9 mouse cellular contexts compared by ENCODE assay signal in genomic region chr12:16634075-16634813, GRCm38 (mm10). TPM values are rescaled to one million over a fixed set of nuclear protein-coding genes. Genes with fewer than 3 reads are reported as not detected.
DNase-seq lines count a peak whose midpoint lies in the region; ATAC-seq and TF ChIP-seq lines count a peak whose summit lies in the region.
"Had no signal": no experiment of that assay in that cellular context is flagged by ENCODE, and none has a peak within 500 bp of the region (broad histone marks: within the 10 kb centered on the region; RNA-seq: fewer than 3 reads in every experiment).

No protein-coding gene starts in this region.

- no peaks in the 10 kb centered on the region for H3K9me3 ChIP-seq in midbrain, embryonic 11.5 days (ENCODE audit: control insufficient read depth, low read length)
- H3K9me3 ChIP-seq: limb, embryonic 15.5 days had no signal

- peaks cover 11% of the 10 kb centered on the region for H3K4me1 ChIP-seq in heart, adult 2 months (ENCODE audit: control insufficient read depth, insufficient read depth, low read length)
- H3K4me1 ChIP-seq in midbrain, embryonic 11.5 days (ENCODE audit: control insufficient read depth, insufficient read depth, low read length): no peaks in the 10 kb centered on the region
- no peaks in the 10 kb centered on the region for H3K4me1 ChIP-seq in testis, adult 2 months (ENCODE audit: control insufficient read depth, insufficient read depth, low read length)
- H3K4me1 ChIP-seq: limb, embryonic 15.5 days had no signal

- peak; percentile 55; the same call in 1 of the 2 replicates for ATAC-seq in midbrain, embryonic 11.5 days (ENCODE audit: low FRiP score)

- no peak overlapping the region for H3K4me3 ChIP-seq in heart, adult 2 months
- no peak overlapping the region for H3K4me3 ChIP-seq in midbrain, embryonic 11.5 days (ENCODE audit: low read depth, low read length)
- no peak overlapping the region for H3K4me3 ChIP-seq in testis, adult 2 months (ENCODE audit: control insufficient read depth, low read depth, low read length)
- H3K4me3 ChIP-seq: limb, embryonic 15.5 days had no signal

- no peak for TF ChIP-seq EP300 in heart, adult 2 months (IDR thresholded peaks at IDR 0.05; ENCODE audit: insufficient read depth, low read depth, low read length)

- no peaks in the 10 kb centered on the region for H3K79me2 ChIP-seq in heart, adult 2 months (replicated peaks; ENCODE audit: control insufficient read depth, insufficient read depth, low read length)

- WGBS in heart, adult 2 months: 45% methylated on average over 14 of the region's 14 CpGs
- WGBS in midbrain, embryonic 11.5 days: 61% methylated on average over 14 of the region's 14 CpGs

- no peaks in the 10 kb centered on the region for H3K27me3 ChIP-seq in heart, adult 2 months (ENCODE audit: control insufficient read depth, insufficient read depth, low read length)
- H3K27me3 ChIP-seq in midbrain, embryonic 11.5 days (ENCODE audit: control insufficient read depth, insufficient read depth, low read length): no peaks in the 10 kb centered on the region
- H3K27me3 ChIP-seq in testis, adult 2 months (ENCODE audit: control insufficient read depth, insufficient read depth, low read length): no peaks in the 10 kb centered on the region
- H3K27me3 ChIP-seq: limb, embryonic 15.5 days had no signal

- no peak for TF ChIP-seq POLR2A in heart, adult 2 months (IDR thresholded peaks at IDR 0.05; ENCODE audit: insufficient read depth, low read depth, low read length)
- TF ChIP-seq POLR2A in testis, adult 2 months (IDR thresholded peaks at IDR 0.05; ENCODE audit: control insufficient read depth, low read depth, low read length): no peak

- no peak overlapping the region for H3K4me2 ChIP-seq in midbrain, embryonic 11.5 days
- H3K4me2 ChIP-seq: limb, embryonic 15.5 days had no signal

- DNase-seq in heart, adult 2 months: peak; percentile 53 to 69
- no peak for DNase-seq in heart, adult 8-10 months (ENCODE audit: low spot score)
- peak; percentile 71 for DNase-seq in CD4-positive, CD25-positive, alpha-beta regulatory T cell, adult 2 months (ENCODE audit: low read depth, low spot score)
- DNase-seq in adrenal gland, postnatal 36 days: peak; percentile 66 to 69
- peak; percentile 59 for DNase-seq in forelimb bud, embryonic 11.5 days (ENCODE audit: low read depth, low spot score)
- DNase-seq in kidney, postnatal 14 days: peak; percentile 64
- peak; percentile 96 for DNase-seq in midbrain, embryonic 11.5 days (ENCODE audit: low spot score, missing footprints)

- peaks cover 11% of the 10 kb centered on the region; the same call in 1 of the 2 replicates for H3K36me3 ChIP-seq in heart, adult 2 months (ENCODE audit: control insufficient read depth, insufficient read depth, low read length)
- no peaks in the 10 kb centered on the region for H3K36me3 ChIP-seq in midbrain, embryonic 11.5 days (ENCODE audit: control insufficient read depth, insufficient read depth, low read length)
- H3K36me3 ChIP-seq in testis, adult 2 months (ENCODE audit: control insufficient read depth, insufficient read depth, low read length): no peaks in the 10 kb centered on the region
- H3K36me3 ChIP-seq: limb, embryonic 15.5 days had no signal

- intact Hi-C loops in heart, adult 2 months (cut with DNase I): loop anchor here (1.0 kb wide), 1 partner anchor 66 kb away; no protein-coding TSS in a partner anchor

- H3K27ac ChIP-seq in heart, adult 2 months: no peak overlapping the region; the same call in none of the 2 replicates
- H3K27ac ChIP-seq in midbrain, embryonic 11.5 days (ENCODE audit: low read depth, low read length): no peak overlapping the region
- no peak overlapping the region for H3K27ac ChIP-seq in testis, adult 2 months (ENCODE audit: control insufficient read depth, insufficient read depth, low read depth, low read length)
- H3K27ac ChIP-seq: limb, embryonic 15.5 days had no signal

- no peak overlapping the region for H3K9ac ChIP-seq in heart, adult 2 months (ENCODE audit: low read depth, low read length)
- no peak overlapping the region for H3K9ac ChIP-seq in midbrain, embryonic 11.5 days (ENCODE audit: low read length)
- H3K9ac ChIP-seq: limb, embryonic 15.5 days had no signal

- peak; percentile 86 for TF ChIP-seq CTCF in heart, adult 2 months (IDR thresholded peaks at IDR 0.05)
- TF ChIP-seq CTCF in testis, adult 2 months (IDR thresholded peaks at IDR 0.05; ENCODE audit: control insufficient read depth, insufficient read depth, insufficient replicate concordance, low read depth, low read length): peak; percentile 50; the same call in 1 of the 2 replicates

RNA-seq across cellular contexts. Expression of gene Ntsr2, which starts 18.9 kb away (rescaled TPM):
- 1 to 10 TPM; 7.9 to 9.3 TPM for total RNA-seq in heart, adult 2 months (2021)
- 15.1 and 20.5 TPM in 2 replicates for polyA plus RNA-seq in heart, adult 2 months (2012; rRNA removed)
- 1 to 10 TPM; 6.5 to 7.8 (median 6.8) TPM for total RNA-seq in heart, adult 8-10 months (2022)
- 1 to 10 TPM in 1 of 2 experiments, under 1 TPM in 1; 0.89 to 1.7 TPM for total RNA-seq in adrenal gland, postnatal 36 days (2021)
- polyA plus RNA-seq in midbrain, embryonic 11.5 days (2014; fragmentation: Nextera tagmentation; extraction: Ambion mirVana): not detected in 2 replicates
- polyA plus RNA-seq in testis, adult 2 months (2012; rRNA removed): 0.90 and 1.7 TPM in 2 replicates
- polyA plus RNA-seq: limb, embryonic 15.5 days had no signal

RNA-seq across cellular contexts. Expression of gene Lpin1, which starts 23.5 kb away (rescaled TPM):
- total RNA-seq in heart, adult 2 months (2021): 100 to 1,000 TPM; 160 to 171 TPM
- 96.8 and 110 TPM in 2 replicates for polyA plus RNA-seq in heart, adult 2 months (2012; rRNA removed)
- total RNA-seq in heart, adult 8-10 months (2022): 100 to 1,000 TPM; 152 to 176 (median 162) TPM
- 100 to 1,000 TPM in 1 of 2 experiments, 10 to 100 TPM in 1; 71.8 to 110 TPM for total RNA-seq in adrenal gland, postnatal 36 days (2021)
- 10.5 and 11.4 TPM in 2 replicates for polyA plus RNA-seq in midbrain, embryonic 11.5 days (2014; fragmentation: Nextera tagmentation; extraction: Ambion mirVana)
- 300 and 301 TPM in 2 replicates for polyA plus RNA-seq in testis, adult 2 months (2012; rRNA removed)
